In genomic region chr8:118443361-118443760, GRCm38 (mm10) we compare ENCODE assay signal across 12 mouse cellular contexts.
A peak's percentile ranks its signal among the peaks of the same experiment; 100 is the strongest.
DNase-seq lines count a peak whose midpoint lies in the region; ATAC-seq and TF ChIP-seq lines count a peak whose summit lies in the region.
"Had no signal": no experiment of that assay in that cellular context is flagged by ENCODE, and none has a peak within 500 bp of the region (broad histone marks: within the 10 kb centered on the region; RNA-seq: fewer than 3 reads in every experiment).

No protein-coding gene starts in this region.

- no peak overlapping the region for H3K4me3 ChIP-seq in intestine, postnatal 0 days (ENCODE audit: low read depth, low read length)
- H3K4me3 ChIP-seq in intestine, embryonic 16.5 days (ENCODE audit: low read length), result no peak overlapping the region
- H3K4me3 ChIP-seq: erythroblast, embryonic 14.5 days; hindbrain, embryonic 15.5 days; limb, embryonic 15.5 days; myocyte had no signal

- TF ChIP-seq CTCF in intestine, postnatal 0 days (IDR thresholded peaks at IDR 0.05; ENCODE audit: low read depth), result peak; percentile 69

- no peak overlapping the region for H3K9ac ChIP-seq in intestine, postnatal 0 days (ENCODE audit: low read depth, low read length)
- H3K9ac ChIP-seq in intestine, embryonic 16.5 days (ENCODE audit: low read depth, low read length), result no peak overlapping the region
- H3K9ac ChIP-seq: hindbrain, embryonic 15.5 days; limb, embryonic 15.5 days had no signal

- H3K27ac ChIP-seq in intestine, postnatal 0 days (ENCODE audit: low read depth, low read length), result no peak overlapping the region
- H3K27ac ChIP-seq in intestine, embryonic 16.5 days (ENCODE audit: low read length), result no peak overlapping the region
- H3K27ac ChIP-seq: hindbrain, embryonic 15.5 days; limb, embryonic 15.5 days had no signal

- no peak for ATAC-seq in intestine, postnatal 0 days
- no peak for ATAC-seq in intestine, embryonic 16.5 days

- WGBS in intestine, postnatal 0 days, result 49% methylated on average over 3 of the region's 3 CpGs
- WGBS in intestine, embryonic 16.5 days, result 59% methylated on average over 3 of the region's 3 CpGs

- H3K9me3 ChIP-seq in intestine, postnatal 0 days (ENCODE audit: control insufficient read depth), result no peaks in the 10 kb centered on the region
- H3K9me3 ChIP-seq in intestine, embryonic 16.5 days (ENCODE audit: control insufficient read depth, low read length), result no peaks in the 10 kb centered on the region
- H3K9me3 ChIP-seq: hindbrain, embryonic 15.5 days; limb, embryonic 15.5 days had no signal

- H3K4me2 ChIP-seq in intestine, postnatal 0 days (replicated peaks; ENCODE audit: low read depth), result no peak overlapping the region
- no peak overlapping the region for H3K4me2 ChIP-seq in intestine, embryonic 16.5 days (ENCODE audit: low read depth, low read length)
- H3K4me2 ChIP-seq: hindbrain, embryonic 15.5 days; limb, embryonic 15.5 days had no signal

- H3K36me3 ChIP-seq in intestine, postnatal 0 days (ENCODE audit: control insufficient read depth, insufficient read depth), result no peaks in the 10 kb centered on the region
- H3K36me3 ChIP-seq in intestine, embryonic 16.5 days (ENCODE audit: control insufficient read depth, insufficient read depth, low read length), result no peaks in the 10 kb centered on the region
- H3K36me3 ChIP-seq: hindbrain, embryonic 15.5 days; limb, embryonic 15.5 days had no signal

- no peaks in the 10 kb centered on the region for H3K27me3 ChIP-seq in intestine, postnatal 0 days (replicated peaks; ENCODE audit: control insufficient read depth, insufficient read depth, low read length)
- no peaks in the 10 kb centered on the region for H3K27me3 ChIP-seq in intestine, embryonic 16.5 days (replicated peaks; ENCODE audit: control insufficient read depth, insufficient read depth, low read length)
- H3K27me3 ChIP-seq: hindbrain, embryonic 15.5 days; limb, embryonic 15.5 days had no signal

- H3K4me1 ChIP-seq in intestine, postnatal 0 days (replicated peaks; ENCODE audit: control insufficient read depth, insufficient read depth, low read length), result no peaks in the 10 kb centered on the region
- no peaks in the 10 kb centered on the region for H3K4me1 ChIP-seq in intestine, embryonic 16.5 days (ENCODE audit: control insufficient read depth, insufficient read depth, low read length)
- H3K4me1 ChIP-seq: hindbrain, embryonic 15.5 days; limb, embryonic 15.5 days had no signal

- peak; percentile 9 to 69 for DNase-seq in adrenal gland, adult (ENCODE audit: inconsistent age in 2 of 2, low spot score in 1 of 2)
- DNase-seq in adrenal gland, adult 8-10 months, result no peak
- peak; percentile 61 for DNase-seq in 3T3-L1 (ENCODE audit: low read depth, low spot score)
- peak; percentile 8 to 28 for DNase-seq in cerebellum, postnatal 36 days
- no peak for DNase-seq in ovary, postnatal 14 days (ENCODE audit: low spot score)
- no peak for DNase-seq in spleen, adult 18-20 months

Comparison
In these comparisons a context has a peak if more than half of its experiments do, and no peak if none do; other contexts are left out.
1. DNase-seq: peak in adrenal gland, adult (2 of 2), 3T3-L1 (single experiment) and cerebellum, postnatal 36 days (2 of 2); none in adrenal gland, adult 8-10 months (single experiment), ovary, postnatal 14 days (single experiment) and spleen, adult 18-20 months (0 of 2).